Mouse (Mus musculus) embryonic facial prominence, embryonic 15.5 days (tissue): ENCODE results near the gene Il1rapl1. TPM values are rescaled to one million over a fixed set of nuclear protein-coding genes. Genes with fewer than 3 reads are reported as not detected.
"Not testable (repeated sequence)": the region's sequence is repeated elsewhere in the genome, so short reads cannot be mapped to it uniquely, and the experiment has no call there.

ENCODE experiments used
- ATAC-seq: fragments of 200-750 bp; cut with Nextera tagmentation; 2 replicates; pipeline ENCODE4 v1.8.0; 2017; ENCODE audit warnings: low read depth, moderate TSS enrichment; ENCODE audit not compliant: insufficient number of reproducible peaks, low FRiP score, low TSS enrichment
- H3K27ac ChIP-seq: fragments of 300-500 bp; sonication (generic); replicated peaks from 2 replicates; pipeline ENCODE4 v1.5.1; 2015; ENCODE audit warnings: mild to moderate bottlenecking, inconsistent platforms
- H3K27me3 ChIP-seq: fragments of 300-500 bp; sonication (generic); 2 replicates; pipeline ENCODE4 v1.6.1; 2015; ENCODE audit warnings: inconsistent platforms
- H3K36me3 ChIP-seq: fragments of 300-500 bp; sonication (generic); 2 replicates; pipeline ENCODE4 v1.6.1; 2015; ENCODE audit warnings: mild to moderate bottlenecking, inconsistent platforms
- H3K4me1 ChIP-seq: fragments of 300-500 bp; sonication (generic); 2 replicates; pipeline ENCODE4 v1.6.1; 2015; ENCODE audit warnings: inconsistent platforms
- H3K4me2 ChIP-seq: fragments of 300-500 bp; sonication (generic); replicated peaks from 2 replicates; pipeline ENCODE4 v1.6.1; 2015; ENCODE audit warnings: mild to moderate bottlenecking, inconsistent platforms
- H3K4me3 ChIP-seq: fragments of 300-500 bp; sonication (generic); replicated peaks from 2 replicates; pipeline ENCODE4 v1.5.1; 2015; ENCODE audit warnings: mild to moderate bottlenecking, inconsistent platforms
- H3K9ac ChIP-seq: fragments of 300-500 bp; sonication (generic); 2 replicates; pipeline ENCODE4 v1.6.1; 2015; ENCODE audit warnings: inconsistent platforms
- H3K9me3 ChIP-seq: fragments of 300-500 bp; sonication (generic); replicated peaks from 2 replicates; pipeline ENCODE4 v1.6.1; 2016; ENCODE audit warnings: inconsistent platforms
- WGBS: fragments of 180-500 bp; shearing (Covaris S2); methylation state at CpG from one replicate; pipeline ENCODE4 v1.1.7; 2015; 5-methylcytosine and 5-hydroxymethylcytosine counted together
- polyA plus RNA-seq: library from polyadenylated mRNA; unstranded; fragments of >200 nt; fragmentation: Nextera tagmentation; extraction: Ambion mirVana; gene quantifications from 2 replicates; pipeline ENCODE4 v1.2.1, GENCODE M21; 2015

Il1rapl1 gene
- polyA plus RNA-seq, 1 experiment from 2014 or later = 0.68 TPM

DNA sequence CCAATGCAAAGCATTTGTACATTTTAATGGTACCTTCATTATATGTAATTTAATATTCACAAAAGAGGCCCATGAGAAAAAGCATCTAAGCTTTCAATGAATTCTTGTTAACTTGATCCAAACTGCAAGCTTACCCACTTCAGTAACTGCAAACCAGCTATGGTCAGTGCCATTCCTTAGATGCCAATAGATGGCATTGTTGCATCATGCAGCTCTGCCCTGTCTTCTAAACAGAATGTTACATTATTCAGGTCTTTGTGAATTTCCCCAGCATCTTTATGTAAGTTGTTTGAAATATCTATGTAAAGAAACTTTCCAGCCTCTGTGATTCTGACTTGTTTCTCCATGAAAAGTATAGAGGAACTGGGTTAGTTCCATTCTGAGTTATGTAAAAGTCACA lies 514.5 kb downstream of the Il1rapl1 start:
- Histone ChIP-seq H3K4me1 (no peaks in the 10 kb centered on the region), H3K4me2 (no peak overlapping the region), H3K27me3 (no peaks in the 10 kb centered on the region), H3K27ac (no peak overlapping the region), H3K36me3 (no peaks in the 10 kb centered on the region), H3K9ac (no peak overlapping the region), H3K4me3 (no peak overlapping the region), H3K9me3 (no peaks in the 10 kb centered on the region)
- ATAC-seq = no peak

DNA sequence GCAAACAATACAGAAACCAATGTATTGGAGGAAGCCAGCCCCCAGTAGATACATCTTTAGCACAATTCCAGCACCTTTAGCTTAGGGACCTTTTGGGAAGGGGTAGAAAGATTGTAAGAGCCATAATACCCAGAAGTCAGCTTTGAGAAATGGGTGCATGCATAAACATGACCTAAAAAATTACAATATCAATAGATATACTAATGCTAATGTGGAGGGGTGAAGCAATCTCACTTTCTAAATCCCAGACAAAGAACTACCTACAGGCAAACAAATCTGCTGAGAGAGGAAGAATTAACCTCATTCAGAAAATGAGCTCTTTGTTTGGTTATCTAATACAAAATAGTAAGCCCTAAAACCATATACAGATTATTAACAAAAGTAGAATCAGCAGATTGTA lies 607.4 kb downstream of the Il1rapl1 start:
- Histone ChIP-seq H3K4me1 (no peaks in the 10 kb centered on the region), H3K27ac (no peak overlapping the region), H3K9me3 (no peaks in the 10 kb centered on the region), H3K27me3 (no peaks in the 10 kb centered on the region), H3K9ac (no peak overlapping the region), H3K36me3 (no peaks in the 10 kb centered on the region), H3K4me2 (no peak overlapping the region), H3K4me3 (no peak overlapping the region)
- no peak for ATAC-seq

DNA sequence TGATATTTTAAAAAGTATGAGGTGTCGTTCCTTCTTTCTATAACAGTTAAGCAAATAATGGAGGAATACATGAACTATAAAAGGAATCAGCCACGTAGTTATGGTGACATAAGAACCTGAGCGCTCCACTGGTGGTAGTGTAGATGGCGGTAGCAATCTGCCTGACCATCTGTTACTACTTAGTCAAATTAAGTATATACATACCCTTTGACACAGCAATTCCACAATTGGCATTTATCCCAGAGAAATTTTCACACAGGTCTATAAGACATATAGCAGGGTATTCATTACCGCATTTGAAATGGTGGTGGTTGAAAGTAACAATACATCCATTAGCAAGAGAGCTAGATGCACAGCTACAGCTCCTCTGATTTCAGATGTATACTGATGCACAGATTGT lies 612.8 kb downstream of the Il1rapl1 start:
- H3K4me1 ChIP-seq = no peaks in the 10 kb centered on the region
- H3K9me3 ChIP-seq = no peaks in the 10 kb centered on the region
- no peak overlapping the region for H3K27ac ChIP-seq
- H3K36me3 ChIP-seq = no peaks in the 10 kb centered on the region
- H3K27me3 ChIP-seq = no peaks in the 10 kb centered on the region
- H3K4me2 ChIP-seq = no peak overlapping the region
- ATAC-seq = no peak
- 57% methylated on average over 5 of the region's 5 CpGs for WGBS
- no peak overlapping the region for H3K4me3 ChIP-seq
- no peak overlapping the region for H3K9ac ChIP-seq

DNA sequence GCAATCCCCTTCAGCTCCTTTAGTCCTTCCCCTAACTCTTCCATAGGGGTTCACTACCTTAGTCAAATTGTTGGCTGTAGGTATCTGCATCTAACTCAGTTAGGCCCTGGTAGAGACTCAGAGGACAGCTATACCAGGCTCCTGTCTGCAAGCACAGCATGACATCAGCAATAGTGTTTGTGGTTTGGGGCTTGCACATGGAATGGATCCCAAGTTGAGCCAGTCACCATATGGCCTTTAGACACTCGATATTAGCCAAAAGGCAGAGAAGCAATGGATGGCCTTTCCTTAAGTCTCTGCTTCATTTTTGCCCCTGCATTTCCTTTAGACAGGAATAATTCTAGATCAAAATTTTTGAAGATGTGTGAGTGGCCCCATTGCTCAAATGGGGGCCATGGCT lies 632.0 kb downstream of the Il1rapl1 start:
- H3K9ac ChIP-seq = no peak overlapping the region
- no peak overlapping the region for H3K4me3 ChIP-seq
- H3K4me2 ChIP-seq = no peak overlapping the region
- H3K9me3 ChIP-seq = no peaks in the 10 kb centered on the region
- no peak for ATAC-seq
- H3K27me3 ChIP-seq = no peaks in the 10 kb centered on the region
- H3K4me1 ChIP-seq = no peaks in the 10 kb centered on the region
- WGBS = 70% methylated on average over 1 of the region's 1 CpGs
- no peak overlapping the region for H3K27ac ChIP-seq
- H3K36me3 ChIP-seq = no peaks in the 10 kb centered on the region

DNA sequence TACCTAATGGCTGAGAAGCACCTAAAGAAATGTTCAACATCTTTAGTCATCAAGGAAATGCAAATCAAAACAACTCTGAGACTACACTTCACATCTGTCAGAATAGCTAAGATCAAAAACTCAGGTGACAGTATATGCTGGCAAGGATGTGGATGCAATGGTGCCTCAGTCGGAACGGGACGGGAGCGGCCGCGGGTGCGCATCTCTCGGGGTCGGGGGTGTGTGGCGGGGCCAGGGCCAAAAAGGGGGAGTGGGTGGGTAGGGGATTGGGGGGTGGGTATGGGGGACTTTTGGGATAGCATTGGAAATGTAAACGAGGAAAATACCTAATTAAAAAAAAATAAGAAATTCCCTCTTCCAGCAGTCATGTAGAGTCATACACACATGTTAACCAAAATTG lies 877.3 kb downstream of the Il1rapl1 start:
- not testable (repeated sequence) for H3K36me3 ChIP-seq, H3K4me1 ChIP-seq, H3K4me3 ChIP-seq, H3K27ac ChIP-seq, H3K9ac ChIP-seq, H3K9me3 ChIP-seq, H3K4me2 ChIP-seq, H3K27me3 ChIP-seq
- peak; percentile 80; the same call in 1 of the 2 replicates for ATAC-seq
- 50% methylated on average over 11 of the region's 11 CpGs for WGBS

DNA sequence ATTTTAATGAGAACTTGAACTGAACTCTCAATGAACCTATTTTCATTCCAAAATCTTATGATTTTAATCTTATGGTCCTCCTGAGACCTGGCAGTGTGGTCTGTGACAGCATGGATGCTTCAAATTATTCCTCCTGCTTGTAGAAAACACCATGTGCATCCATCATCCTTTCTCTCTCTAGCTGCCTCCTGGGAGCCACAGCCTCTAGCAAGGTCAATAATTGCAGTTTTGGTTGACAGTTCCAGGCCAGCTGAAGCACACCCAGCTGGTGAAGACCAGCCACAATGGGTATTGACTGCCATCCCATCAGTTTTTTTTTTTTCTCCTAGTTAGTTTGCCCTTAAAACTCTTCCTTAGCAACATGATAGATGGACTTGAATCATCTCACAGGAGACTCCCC lies 890.2 kb downstream of the Il1rapl1 start:
- Histone ChIP-seq H3K4me3 (no peak overlapping the region), H3K36me3 (no peaks in the 10 kb centered on the region), H3K9ac (no peak overlapping the region), H3K27me3 (no peaks in the 10 kb centered on the region), H3K9me3 (no peaks in the 10 kb centered on the region), H3K4me1 (no peaks in the 10 kb centered on the region), H3K27ac (no peak overlapping the region), H3K4me2 (no peak overlapping the region)
- ATAC-seq = no peak

DNA sequence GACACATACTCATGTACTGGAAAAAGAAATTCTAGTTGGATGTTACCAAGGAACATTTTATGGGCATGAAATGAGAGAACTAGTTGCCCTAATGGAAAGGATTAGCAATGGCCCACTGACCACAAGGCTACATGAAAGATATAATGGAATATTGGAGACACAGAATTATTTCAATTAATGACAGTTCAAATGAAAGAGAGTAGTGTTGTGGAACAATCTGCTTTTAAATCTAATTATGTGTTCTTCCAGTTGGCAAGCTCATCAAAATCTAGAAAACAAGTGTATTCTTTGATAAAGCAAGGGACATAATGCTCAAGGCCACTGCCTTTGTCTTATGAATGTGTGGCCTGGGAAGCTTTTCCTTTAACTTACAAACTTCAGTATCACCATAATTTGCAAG lies 1113.1 kb downstream of the Il1rapl1 start:
- Histone ChIP-seq H3K36me3 (no peaks in the 10 kb centered on the region), H3K27ac (no peak overlapping the region), H3K9ac (no peak overlapping the region), H3K4me2 (no peak overlapping the region), H3K27me3 (no peaks in the 10 kb centered on the region), H3K4me3 (no peak overlapping the region), H3K4me1 (no peaks in the 10 kb centered on the region), H3K9me3 (no peaks in the 10 kb centered on the region)
- no peak for ATAC-seq

DNA sequence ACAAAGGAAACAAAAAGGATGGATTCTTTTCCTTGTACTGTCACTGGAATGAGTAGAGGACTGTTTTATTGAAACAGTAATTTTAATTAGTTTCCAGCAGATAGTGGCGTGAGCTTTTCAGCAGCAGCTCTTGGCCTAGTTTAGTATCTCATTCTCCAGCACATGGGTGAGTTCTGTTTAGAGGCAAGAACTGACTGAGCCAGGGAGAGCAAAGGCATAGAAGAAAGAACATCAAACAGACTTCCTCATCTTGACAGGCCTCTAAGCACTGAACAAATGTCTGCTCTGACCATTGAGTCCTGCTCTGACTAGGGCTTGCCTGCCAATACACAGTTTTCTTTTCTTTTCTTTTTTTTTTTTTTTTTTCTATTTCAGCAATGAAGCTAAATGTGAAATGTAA lies 1160.3 kb downstream of the Il1rapl1 start:
- Histone ChIP-seq H3K9me3 (no peaks in the 10 kb centered on the region), H3K27ac (no peak overlapping the region), H3K4me2 (no peak overlapping the region), H3K4me1 (no peaks in the 10 kb centered on the region), H3K27me3 (no peaks in the 10 kb centered on the region), H3K4me3 (no peak overlapping the region), H3K9ac (no peak overlapping the region), H3K36me3 (no peaks in the 10 kb centered on the region)
- 48% methylated on average over 1 of the region's 1 CpGs for WGBS
- no peak for ATAC-seq

DNA sequence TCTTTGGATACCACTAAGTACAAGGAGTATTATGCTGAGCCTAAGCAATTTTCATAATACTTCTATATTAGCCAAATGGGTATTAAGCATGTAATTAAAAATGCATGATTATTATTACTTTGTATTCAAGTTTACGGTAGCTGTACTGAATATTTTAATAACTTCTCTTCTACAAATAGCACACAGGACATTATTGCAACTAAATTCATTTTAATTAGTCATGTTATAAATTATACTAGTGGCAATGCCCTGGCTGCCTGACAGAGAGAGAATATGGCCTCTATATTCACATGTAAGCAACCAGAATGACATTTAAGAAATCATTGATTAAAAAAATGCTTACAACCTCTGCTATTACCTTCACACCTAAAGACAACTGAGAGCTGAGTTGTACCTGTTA lies 1160.8 kb downstream of the Il1rapl1 start:
- no peak for ATAC-seq
- no peak overlapping the region for H3K4me3 ChIP-seq
- H3K4me1 ChIP-seq = no peaks in the 10 kb centered on the region
- H3K4me2 ChIP-seq = no peak overlapping the region
- H3K9ac ChIP-seq = no peak overlapping the region
- H3K27ac ChIP-seq = no peak overlapping the region
- WGBS = 82% methylated on average over 1 of the region's 1 CpGs
- no peaks in the 10 kb centered on the region for H3K36me3 ChIP-seq
- H3K27me3 ChIP-seq = no peaks in the 10 kb centered on the region
- H3K9me3 ChIP-seq = no peaks in the 10 kb centered on the region

DNA sequence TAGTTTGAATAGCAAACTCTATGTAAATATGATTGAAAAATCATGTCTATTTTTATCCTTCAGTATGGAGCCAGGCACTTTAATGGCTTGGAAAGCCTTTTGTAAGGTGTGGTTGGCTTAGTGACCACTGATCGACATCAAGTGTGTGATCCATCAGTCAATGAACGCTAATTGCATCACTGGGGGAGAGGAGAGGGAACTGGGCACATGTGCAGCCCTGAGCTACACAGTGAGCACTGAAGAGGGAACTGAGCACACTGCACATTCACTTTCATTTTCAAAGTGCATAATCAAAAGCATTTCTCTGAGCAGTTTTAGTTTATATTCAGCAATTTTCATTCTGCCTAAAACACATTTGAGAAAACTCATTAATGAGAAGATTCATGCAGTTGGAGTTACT lies 1164.5 kb downstream of the Il1rapl1 start:
- H3K4me1 ChIP-seq = no peaks in the 10 kb centered on the region
- H3K4me3 ChIP-seq = no peak overlapping the region
- H3K4me2 ChIP-seq = no peak overlapping the region
- no peaks in the 10 kb centered on the region for H3K36me3 ChIP-seq
- no peak overlapping the region for H3K27ac ChIP-seq
- WGBS = 48% methylated on average over 2 of the region's 2 CpGs
- H3K9ac ChIP-seq = no peak overlapping the region
- no peaks in the 10 kb centered on the region for H3K27me3 ChIP-seq
- ATAC-seq = no peak
- H3K9me3 ChIP-seq = no peaks in the 10 kb centered on the region

DNA sequence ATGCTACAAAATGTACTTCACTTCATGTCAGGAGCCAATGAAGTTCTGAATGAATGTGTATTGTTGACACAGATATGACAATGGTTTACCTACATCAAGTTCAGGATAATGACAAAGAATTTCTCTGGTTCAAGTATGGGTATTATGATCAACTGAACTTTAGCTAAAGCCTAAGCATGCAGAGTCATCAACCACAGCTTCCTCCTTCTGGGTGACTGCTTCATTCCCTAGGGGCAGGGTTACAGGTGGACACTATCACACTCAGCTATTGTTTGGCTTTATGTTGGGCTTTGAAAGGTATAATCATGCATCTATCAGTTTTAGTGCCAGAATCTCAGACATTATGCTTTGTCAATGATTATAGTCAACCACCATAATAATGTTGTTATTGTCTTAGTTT lies 1166.3 kb downstream of the Il1rapl1 start:
- H3K36me3 ChIP-seq = no peaks in the 10 kb centered on the region
- no peak for ATAC-seq
- H3K4me1 ChIP-seq = no peaks in the 10 kb centered on the region
- H3K4me2 ChIP-seq = no peak overlapping the region
- no peaks in the 10 kb centered on the region for H3K27me3 ChIP-seq
- H3K27ac ChIP-seq = no peak overlapping the region
- no peak overlapping the region for H3K4me3 ChIP-seq
- no peaks in the 10 kb centered on the region for H3K9me3 ChIP-seq
- H3K9ac ChIP-seq = no peak overlapping the region

DNA sequence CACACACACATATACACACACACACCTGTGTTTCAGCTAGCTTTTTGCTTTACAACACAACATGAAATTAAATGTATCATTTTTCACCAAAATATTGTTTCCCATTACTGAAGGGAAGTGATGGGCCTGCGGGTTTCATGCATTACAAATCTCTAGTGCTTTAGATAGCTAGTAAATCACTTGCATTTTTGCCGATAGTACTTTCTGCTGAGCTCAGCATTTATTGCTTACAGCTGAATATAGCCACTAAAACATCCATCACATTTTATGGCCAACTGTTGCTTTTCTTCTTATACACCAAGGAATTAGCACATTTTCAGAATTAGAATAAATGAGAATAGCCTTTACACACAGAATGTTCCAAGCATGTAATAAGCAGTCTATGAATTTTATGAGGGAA lies 1260.6 kb downstream of the Il1rapl1 start:
- Histone ChIP-seq H3K4me3 (no peak overlapping the region), H3K9me3 (no peaks in the 10 kb centered on the region), H3K36me3 (no peaks in the 10 kb centered on the region), H3K9ac (no peak overlapping the region), H3K4me2 (no peak overlapping the region), H3K27ac (no peak overlapping the region), H3K27me3 (no peaks in the 10 kb centered on the region), H3K4me1 (no peaks in the 10 kb centered on the region)
- WGBS = 71% methylated on average over 2 of the region's 2 CpGs
- ATAC-seq = no peak

DNA sequence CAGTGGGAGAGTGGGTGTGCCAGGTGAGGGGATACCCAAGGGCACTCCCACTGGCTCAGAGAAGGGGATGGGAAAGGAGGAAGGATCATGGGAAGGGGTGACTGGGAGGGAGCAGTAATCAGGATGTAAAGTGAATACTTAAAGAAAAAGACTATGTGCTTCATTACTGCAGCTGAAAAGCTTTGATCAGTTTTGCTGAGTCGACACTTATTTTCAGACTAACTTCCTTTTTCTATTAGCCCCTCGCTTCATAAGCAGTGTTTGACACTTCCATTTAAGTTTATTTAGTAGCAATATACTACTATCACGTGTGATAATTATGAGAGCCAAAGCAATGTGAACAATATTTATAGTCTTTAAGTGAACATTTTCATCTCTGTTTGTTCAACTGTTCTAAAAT lies 1307.2 kb downstream of the Il1rapl1 start:
- H3K36me3 ChIP-seq = no peaks in the 10 kb centered on the region
- no peak overlapping the region for H3K4me2 ChIP-seq
- H3K4me1 ChIP-seq = no peaks in the 10 kb centered on the region
- WGBS = 76% methylated on average over 3 of the region's 3 CpGs
- no peak overlapping the region for H3K4me3 ChIP-seq
- ATAC-seq = no peak
- no peaks in the 10 kb centered on the region for H3K27me3 ChIP-seq
- no peak overlapping the region for H3K9ac ChIP-seq
- H3K27ac ChIP-seq = no peak overlapping the region
- no peaks in the 10 kb centered on the region for H3K9me3 ChIP-seq
